Mouse (Mus musculus): Measurements from ENCODE around the gene Igsf9. TPM values are rescaled to one million over a fixed set of nuclear protein-coding genes. Genes with fewer than 3 reads are reported as not detected.

Gene Igsf9
- total RNA-seq, 2 experiments from 2014 or later: 0.28 to 0.45 TPM

GRCm38 (mm10) chr1:172496030-172496429, 14.4 kb downstream of the Igsf9 start:
- DNase-seq: no peak

DNA sequence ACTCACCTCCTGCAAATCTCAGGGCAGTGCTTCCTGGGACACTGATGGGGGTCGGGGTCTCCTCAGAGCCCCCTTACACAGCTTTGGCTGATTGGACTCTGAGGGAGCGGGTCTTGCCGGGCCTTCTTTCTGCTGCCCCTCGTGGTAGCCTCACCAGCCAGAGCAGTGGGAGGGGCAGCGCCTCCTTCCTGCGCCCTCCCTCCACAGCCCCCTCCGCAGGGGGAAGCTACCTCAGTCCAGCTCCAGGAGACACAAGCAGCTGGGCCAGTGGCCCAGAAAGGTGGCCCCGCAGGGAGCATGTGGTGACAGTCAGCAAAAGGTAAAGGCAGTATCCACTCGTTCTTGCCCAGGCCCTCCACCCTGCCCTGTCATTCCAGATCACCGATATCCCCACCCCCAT, 15.8 kb downstream of the Igsf9 start:
- no peak for DNase-seq

GRCm38 (mm10) chr1:172499765-172500441, 18.3 kb downstream of the Igsf9 start, which contains the start of gene Tagln2:
Gene Tagln2 (plus strand): TSS chr1:172500047.
- peak; percentile 95 for DNase-seq

DNA sequence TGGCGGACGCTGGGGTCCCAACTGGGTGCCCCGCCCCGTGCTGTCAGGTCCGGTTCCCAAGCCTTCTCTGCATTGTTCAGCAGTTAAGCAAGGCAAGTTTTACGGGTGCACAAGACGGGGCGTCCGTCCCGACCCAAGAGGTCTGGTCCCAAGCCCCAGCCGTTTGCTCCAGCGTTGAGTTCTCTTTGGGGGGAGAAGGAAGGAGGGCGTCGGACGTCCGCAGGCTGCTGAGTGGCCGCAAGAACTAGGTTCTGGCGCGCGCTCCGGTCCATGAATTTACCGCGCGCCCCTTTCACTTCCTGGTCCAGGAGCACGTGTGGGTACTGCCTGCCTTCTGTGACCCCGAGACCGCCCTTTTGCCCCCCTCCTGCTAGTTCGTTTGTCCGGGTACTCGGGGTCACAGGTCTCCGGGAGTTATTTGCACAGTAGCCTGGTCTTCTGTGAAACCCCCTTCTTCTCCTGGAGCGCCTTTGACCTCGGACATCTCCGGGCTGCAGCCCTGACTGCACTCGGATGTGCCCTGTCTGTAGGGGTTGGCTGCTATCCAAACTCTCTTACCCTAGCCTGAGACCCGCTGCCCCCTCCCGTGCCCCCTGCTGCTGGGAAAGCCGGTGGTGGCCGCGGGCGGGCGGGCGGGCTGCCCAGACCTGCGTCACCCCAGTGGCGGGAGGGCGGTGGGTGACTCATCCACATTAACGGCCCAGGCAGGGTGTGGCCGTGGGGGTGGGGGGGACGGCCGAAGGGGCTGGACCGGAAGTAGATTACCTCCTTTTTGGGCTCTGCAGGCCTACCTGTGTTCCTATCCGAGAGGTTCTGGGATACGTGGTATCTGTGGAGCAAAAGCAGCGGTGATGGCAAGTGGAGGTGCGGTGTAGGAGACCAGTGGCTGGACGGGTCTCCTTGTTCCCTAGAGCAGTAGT, 19.1 kb downstream of the Igsf9 start:
- peak; percentile 78 for DNase-seq

- peak; percentile 86 to 91 for DNase-seq
Measured at GRCm38 (mm10) chr1:172501371-172502144, 20.0 kb downstream of the Igsf9 start.

DNA sequence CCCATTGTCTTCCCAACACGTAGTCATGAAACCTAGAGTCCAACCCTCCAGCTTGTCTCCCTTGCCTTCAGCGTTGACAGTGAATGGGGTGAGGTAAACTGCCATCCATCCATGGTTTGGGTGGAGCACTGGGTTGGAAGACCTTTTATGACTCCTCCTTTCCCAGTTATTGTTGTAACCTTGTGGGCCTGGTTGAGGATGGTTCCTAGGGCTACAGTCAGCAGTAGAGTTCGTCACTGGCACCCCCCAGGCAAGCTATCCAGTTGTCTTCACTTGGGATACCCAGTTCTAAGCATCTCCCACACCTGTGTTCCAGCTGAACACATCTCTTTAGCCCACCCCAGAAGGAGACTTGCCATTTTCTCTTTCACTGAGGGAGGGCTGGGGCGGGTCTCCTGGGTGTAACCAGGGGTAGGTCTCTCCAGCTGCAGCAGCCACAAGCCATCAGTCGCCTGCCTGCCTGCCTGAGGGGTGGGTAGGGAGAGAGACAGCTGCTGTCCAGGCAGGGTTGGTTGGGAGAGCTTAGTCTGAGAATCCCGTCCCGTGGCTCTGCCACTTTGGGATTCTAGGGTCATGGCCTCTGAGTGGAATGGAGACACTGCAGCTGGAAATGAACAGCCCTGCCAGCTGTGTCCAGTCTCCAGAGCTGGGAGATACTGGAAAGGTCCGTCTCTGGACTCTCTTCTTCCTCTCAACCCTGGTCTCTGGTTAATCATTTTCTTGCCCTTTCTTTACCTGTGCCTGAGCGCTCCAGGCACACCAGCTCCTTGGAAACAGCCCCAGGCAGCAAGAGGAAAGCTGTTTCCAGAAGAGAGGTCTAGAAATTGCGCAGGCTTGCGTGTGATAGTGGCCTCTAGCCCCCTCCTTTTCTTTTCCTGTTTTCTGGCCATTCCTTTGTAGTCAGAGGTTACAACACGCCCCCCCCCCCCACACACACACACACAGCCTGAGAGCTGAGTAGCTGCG, 20.8 kb downstream of the Igsf9 start:
- DNase-seq: peak; percentile 60 to 61

DNA sequence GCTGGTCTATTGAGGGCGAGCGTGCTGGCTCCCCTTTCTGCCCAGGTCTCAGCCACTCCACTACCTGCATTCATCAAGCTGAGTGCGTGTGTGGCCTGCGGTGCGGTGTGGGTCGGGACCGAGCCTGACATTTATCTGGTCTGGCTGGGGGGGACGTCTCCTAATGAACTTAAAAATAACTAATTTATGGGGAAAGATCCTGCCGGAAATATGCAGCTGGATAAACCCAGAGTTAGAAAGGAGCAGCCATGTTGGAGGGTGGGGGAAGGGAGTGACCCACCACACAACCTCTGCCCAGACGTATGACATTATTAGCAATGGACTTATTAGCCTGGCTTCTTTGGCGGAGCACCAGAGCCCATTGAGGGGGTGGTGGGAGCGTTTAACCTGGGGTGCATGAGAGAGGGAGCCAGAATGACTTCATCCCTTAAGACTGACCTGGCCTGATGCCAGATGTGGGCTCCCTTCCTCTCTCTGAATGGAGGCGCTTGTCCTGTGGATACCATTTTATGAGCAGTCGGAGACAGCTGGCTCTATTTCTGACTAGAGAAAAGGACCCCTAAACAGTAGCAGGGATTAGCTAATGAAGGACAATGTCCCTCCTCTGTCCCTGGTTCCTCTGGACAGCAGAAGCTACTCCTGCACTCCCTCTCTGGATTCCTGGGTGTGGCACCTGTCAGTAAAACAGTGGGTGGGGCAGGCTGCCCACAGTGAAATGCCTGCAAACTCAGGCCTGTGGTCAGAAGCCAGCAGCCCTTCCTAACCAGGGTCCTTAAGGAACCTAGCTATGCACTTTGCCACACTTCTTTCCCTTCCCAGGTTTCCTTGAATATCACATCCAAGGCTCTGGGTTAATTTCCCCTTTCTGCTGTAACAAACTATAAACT, 21.8 kb downstream of the Igsf9 start:
- DNase-seq: peak; percentile 66 to 67

DNA sequence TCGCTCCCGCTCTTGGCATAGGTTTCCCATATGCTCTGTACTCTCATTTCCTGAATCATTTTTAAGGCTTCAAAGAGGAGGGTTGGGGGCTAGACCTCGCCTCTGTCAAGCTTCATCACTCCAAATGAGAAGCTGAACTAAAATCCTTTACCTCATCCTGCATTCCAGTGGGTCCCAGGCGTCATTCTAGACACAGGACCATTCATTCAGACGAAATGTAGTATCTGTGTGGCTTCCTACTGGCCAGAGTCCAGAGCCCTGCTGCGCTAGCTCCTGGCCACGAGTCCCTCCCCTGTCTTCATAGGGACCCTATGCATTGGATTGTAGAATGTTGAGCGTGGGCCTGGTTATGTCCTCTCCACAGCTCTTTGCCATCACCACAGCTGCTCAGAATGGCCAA, 23.2 kb downstream of the Igsf9 start:
- no peak for DNase-seq

DNA sequence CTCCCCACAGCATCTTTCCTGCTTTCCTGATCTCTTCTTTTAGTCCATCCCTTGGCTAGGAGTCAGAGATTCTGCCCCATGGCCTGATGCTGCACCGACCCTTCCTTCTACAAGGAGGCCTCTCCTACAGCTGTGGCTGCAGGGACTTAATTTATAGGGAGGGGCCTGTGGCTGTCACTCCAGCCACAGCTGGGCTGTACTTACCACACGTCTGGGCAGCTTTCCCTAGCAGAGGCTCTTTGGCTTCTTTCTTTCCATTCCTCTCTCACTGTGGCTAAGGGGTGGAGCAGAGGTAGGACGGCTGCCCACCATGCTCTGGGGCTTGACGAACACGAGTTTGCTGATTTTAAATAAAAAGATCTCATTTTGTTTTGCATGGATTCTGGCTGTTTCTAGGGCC, 25.4 kb downstream of the Igsf9 start:
- DNase-seq: peak; percentile 47 to 61

- no peak for DNase-seq
Measured at GRCm38 (mm10) chr1:172507701-172508100, 26.1 kb downstream of the Igsf9 start.

GRCm38 (mm10) chr1:172508172-172508571, 26.6 kb downstream of the Igsf9 start:
- no peak for DNase-seq

- no peak for DNase-seq
Measured at GRCm38 (mm10) chr1:172509235-172509634, 27.6 kb downstream of the Igsf9 start.

DNA sequence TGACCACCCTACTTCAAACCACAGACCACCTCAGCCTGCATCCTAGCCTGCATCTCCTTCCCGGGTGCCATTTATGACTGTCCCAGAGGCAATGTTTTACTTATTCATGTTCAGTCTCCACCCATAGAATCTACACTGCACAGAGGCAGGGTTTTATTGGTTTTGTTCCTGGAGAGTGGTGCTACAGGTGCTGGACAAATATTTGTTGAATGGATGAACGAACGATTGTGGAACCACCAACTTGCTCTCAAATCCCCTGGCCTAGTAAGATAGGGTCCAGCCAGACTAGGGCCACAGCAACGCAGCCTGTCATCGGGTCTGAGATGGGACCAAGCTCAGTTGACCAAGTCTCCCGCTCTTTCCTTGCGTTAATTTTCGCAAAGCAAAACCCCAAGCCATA, 28.4 kb downstream of the Igsf9 start:
- no peak for DNase-seq

DNA sequence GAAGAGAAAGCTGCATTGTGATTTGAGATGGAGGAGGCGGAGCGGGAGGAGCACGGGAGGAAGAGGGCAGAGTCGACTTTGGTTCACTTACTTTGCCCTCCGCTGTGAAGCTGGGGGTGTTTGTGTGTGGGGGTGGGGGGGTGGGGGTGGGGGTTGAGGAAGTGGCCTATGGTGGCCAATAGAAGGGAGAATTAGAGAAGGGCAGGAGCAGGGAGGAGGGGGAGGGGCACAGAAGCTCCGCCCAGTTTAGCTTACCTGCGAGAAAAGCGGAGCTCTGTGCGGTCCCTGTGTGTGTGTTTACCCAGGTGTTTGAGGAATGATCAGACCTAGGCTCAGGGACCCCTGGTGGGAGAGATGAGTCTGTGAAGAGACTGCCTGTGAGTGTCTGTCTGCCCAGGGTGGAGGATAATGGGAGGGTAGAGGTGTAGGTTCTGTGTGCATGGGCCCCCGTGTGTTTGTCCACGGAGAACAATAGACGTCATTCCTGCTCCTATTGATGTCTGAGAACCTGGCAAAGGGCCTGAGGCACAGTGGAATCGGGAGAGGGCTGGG, 28.9 kb downstream of the Igsf9 start:
- no peak for DNase-seq

GRCm38 (mm10) chr1:172512962-172513361, 31.4 kb downstream of the Igsf9 start:
- peak; percentile 79 to 91 for DNase-seq

GRCm38 (mm10) chr1:172513525-172514212, 32.1 kb downstream of the Igsf9 start:
- DNase-seq: peak; percentile 86 to 93

DNA sequence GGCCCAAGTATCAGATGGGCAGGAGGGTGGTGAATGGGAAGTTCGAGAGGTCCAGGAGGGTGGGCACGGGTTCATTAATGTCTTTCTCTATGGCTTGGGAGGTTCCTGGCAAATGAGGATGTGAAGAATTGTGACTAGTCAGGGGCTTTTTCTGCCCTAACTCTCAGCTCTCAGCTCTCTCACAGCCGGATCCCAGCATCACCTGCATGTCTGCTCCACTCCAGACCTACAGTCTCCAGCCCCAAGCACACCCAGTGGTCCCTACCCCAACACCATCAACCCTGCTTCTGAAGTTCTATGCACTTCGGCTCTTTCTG, 32.6 kb downstream of the Igsf9 start:
- no peak for DNase-seq

GRCm38 (mm10) chr1:172514551-172515268, 33.1 kb downstream of the Igsf9 start:
- peak; percentile 69 to 71 for DNase-seq

GRCm38 (mm10) chr1:172515396-172515795, 33.8 kb downstream of the Igsf9 start:
- DNase-seq: peak; percentile 47 to 51

Data from heart, adult 18-20 months (tissue).